Mouse (Mus musculus) cortical plate, adult 2 months (tissue): ENCODE results near the gene Ormdl1. TPM values are rescaled to one million over a fixed set of nuclear protein-coding genes. Genes with fewer than 3 reads are reported as not detected.
"Not testable (repeated sequence)": the region's sequence is repeated elsewhere in the genome, so short reads cannot be mapped to it uniquely, and the experiment has no call there.

ENCODE experiments used
- H3K27ac ChIP-seq: fragments of 200-500 bp; 2 replicates; pipeline ENCODE4 v1.5.1; 2012; ENCODE audit warnings: low read length, control low read depth, inconsistent platforms; ENCODE audit not compliant: insufficient read depth
- H3K4me1 ChIP-seq: fragments of 200-500 bp; 2 replicates; pipeline ENCODE4 v1.6.1; 2011; ENCODE audit warnings: low read length; ENCODE audit not compliant: control insufficient read depth, insufficient read depth
- H3K4me3 ChIP-seq: fragments of 200-500 bp; 2 replicates; pipeline ENCODE4 v1.5.1; 2011; ENCODE audit warnings: mild to moderate bottlenecking, low read length, control low read depth; ENCODE audit not compliant: insufficient read depth
- CTCF ChIP-seq: fragments of 200-500 bp; IDR thresholded peaks from 2 replicates; pipeline ENCODE4 v1.5.1; 2011; ENCODE audit warnings: mild to moderate bottlenecking, control low read depth, low read length; ENCODE audit not compliant: insufficient read depth; ENCODE audit errors: extremely low read depth
- POLR2A ChIP-seq: fragments of 200-500 bp; IDR thresholded peaks from 2 replicates; pipeline ENCODE4 v1.6.1; 2011; ENCODE audit warnings: mild to moderate bottlenecking, low read length, control low read depth; ENCODE audit not compliant: insufficient read depth; ENCODE audit errors: extremely low read depth
- polyA plus RNA-seq: library from polyadenylated mRNA; depleted of rRNA; stranded (reverse); fragments of >200 nt; gene quantifications from 2 replicates; pipeline ENCODE4 v1.2.3, GENCODE M21; 2012; rRNA removed

The Ormdl1 gene
- polyA plus RNA-seq, 1 experiment = 10.1 TPM

GRCm38 (mm10) chr1:53323254-53323653 is 26.4 kb downstream of the Ormdl1 start:
- Histone ChIP-seq H3K27ac (no peak overlapping the region), H3K4me3 (no peak overlapping the region), H3K4me1 (no peaks in the 10 kb centered on the region)
- no peak for TF ChIP-seq POLR2A
- TF ChIP-seq CTCF = no peak

DNA sequence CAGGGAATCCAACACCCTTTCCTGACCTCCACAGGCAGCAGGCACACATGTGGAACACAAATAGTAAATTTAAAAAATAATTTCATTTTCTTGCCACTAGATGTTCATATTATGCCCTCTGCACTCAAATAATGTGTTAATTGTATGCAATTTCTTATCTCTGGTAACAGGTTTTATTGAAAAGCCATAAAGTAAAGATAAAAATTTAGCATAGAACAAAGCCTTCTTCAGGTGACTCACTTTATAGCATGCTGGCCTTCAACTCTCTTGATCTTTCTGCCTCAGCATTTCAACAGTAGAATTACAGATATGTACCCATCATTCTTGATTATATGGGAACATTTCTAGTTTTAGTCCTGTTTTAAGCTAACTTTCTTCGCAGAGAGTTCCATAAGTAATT is 27.4 kb downstream of the Ormdl1 start:
- H3K27ac ChIP-seq = no peak overlapping the region
- TF ChIP-seq CTCF (no peak), POLR2A (no peak)
- H3K4me1 ChIP-seq = no peaks in the 10 kb centered on the region
- no peak overlapping the region for H3K4me3 ChIP-seq

GRCm38 (mm10) chr1:53324827-53325494 is 28.1 kb downstream of the Ormdl1 start:
- H3K4me3 ChIP-seq = no peak overlapping the region
- H3K27ac ChIP-seq = no peak overlapping the region
- TF ChIP-seq CTCF (no peak), POLR2A (no peak)
- H3K4me1 ChIP-seq = no peaks in the 10 kb centered on the region

- H3K4me3 ChIP-seq, H3K27ac ChIP-seq: not testable (repeated sequence)
These were observed 36.6 kb downstream of the Ormdl1 start for GRCm38 (mm10) chr1:53333527-53333926.

DNA sequence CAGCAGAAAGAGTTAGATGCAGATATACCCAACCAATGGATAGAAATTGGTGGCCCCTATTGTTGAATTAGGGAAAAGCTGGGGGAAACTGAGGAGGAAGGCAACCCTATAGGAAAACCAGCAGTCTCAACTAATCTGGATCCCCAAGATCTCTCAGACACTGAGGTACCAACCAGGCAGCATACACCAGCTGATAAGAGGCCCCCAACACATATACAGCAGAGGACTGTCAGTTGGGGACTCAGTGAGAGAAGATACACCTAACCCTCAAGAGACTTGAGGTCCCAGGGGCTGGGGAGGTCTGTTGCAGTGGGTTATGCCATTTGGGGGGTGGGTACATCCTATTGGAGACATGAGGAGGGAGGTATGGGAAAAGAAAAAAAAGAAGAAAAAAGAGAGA is 38.6 kb downstream of the Ormdl1 start:
- Histone ChIP-seq H3K4me3 (no peak overlapping the region), H3K4me1 (no peaks in the 10 kb centered on the region), H3K27ac (no peak overlapping the region)
- TF ChIP-seq CTCF (no peak), POLR2A (no peak)

More at GRCm38 (mm10) chr1:53333527-53333926, 36.6 kb downstream of the Ormdl1 start:
- H3K4me1 ChIP-seq = not testable (repeated sequence)

GRCm38 (mm10) chr1:53337403-53337802 is 40.5 kb downstream of the Ormdl1 start:
- not testable (repeated sequence) for H3K27ac ChIP-seq, H3K4me3 ChIP-seq, H3K4me1 ChIP-seq

DNA sequence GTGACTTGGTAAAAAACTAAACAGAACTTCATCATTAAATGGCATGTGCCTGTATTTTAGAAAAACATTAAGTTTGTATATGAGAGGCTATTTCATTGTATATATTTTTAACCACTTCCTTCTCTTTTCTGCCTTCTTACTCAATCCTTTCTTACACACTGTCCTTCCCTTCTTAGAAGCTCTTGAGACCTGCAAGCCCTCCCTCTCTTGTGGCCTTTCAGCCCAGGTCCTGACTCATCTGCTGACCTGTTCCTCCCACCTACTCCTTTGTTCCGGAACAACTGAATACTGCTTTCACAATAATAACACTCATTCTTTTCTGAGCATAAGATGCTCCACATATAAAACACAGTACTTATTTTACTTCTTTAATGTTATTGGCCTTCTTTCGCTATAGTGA is 44.2 kb downstream of the Ormdl1 start:
- Histone ChIP-seq H3K4me3 (no peak overlapping the region), H3K4me1 (no peaks in the 10 kb centered on the region), H3K27ac (no peak overlapping the region)
- no peak for TF ChIP-seq CTCF
- no peak for TF ChIP-seq POLR2A

DNA sequence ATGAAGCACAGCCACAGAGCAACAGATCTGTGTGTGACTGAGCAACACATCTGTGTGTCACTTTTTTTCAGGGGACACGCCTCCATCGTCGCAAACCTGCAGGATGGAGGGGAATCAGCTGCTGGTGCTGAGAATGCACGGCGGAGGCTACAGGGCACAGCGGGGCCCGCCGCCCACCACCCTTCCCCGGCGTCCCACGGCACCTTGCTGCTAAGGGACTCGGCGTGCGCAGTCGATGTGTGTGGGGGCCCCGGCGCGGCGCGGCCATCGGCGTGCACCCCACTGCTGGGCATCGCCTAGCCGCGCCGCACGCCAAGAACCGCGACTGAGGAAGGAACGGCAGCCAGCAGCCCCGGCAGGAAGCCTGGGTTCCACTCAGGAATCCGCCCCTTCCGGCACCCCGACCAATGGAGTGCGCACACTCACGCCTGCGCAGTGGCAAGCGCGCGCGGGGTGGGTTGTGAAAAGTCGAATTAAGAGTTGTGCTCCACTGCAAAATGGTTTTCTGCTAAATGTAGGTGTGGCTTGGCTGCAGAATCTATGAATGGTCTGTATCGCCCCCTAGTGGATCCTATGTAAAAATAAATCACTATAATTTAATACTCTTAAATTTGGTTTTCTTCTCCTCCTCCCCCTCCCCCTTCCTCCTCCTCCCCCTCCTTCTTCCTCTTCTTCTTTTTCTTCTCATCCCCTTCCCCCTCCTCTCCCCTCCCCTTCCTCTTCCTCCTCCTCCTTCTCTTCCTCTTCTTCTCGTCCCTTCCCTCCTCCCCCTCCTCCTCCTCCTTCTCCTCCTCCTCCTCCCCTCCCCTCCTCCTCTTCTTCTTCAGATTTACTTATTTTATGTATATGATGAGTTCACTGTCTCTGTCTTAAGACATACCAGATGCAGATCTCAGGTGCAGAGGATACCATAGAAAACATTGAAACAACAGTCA is 55.7 kb downstream of the Ormdl1 start, which contains the start of the genes Asdurf, Gm28551 and Asnsd1:
Gene Asdurf, minus strand, starts transcription at position 293 of the 935 bp plus-strand sequence.
Gene Gm28551, minus strand, starts transcription at position 341 of the 935 bp plus-strand sequence.
Gene Asnsd1, minus strand, starts transcription at position 426 of the 935 bp plus-strand sequence.
- peak within 1 kb of the TSS; percentile 73 for H3K4me3 ChIP-seq
- H3K4me1 ChIP-seq = no peaks in the 10 kb centered on the region
- TF ChIP-seq CTCF (peak; percentile 25; the same call in 1 of the 2 replicates), POLR2A (peak; percentile 92)
- peak within 1 kb of the TSS; percentile 45; the same call in 1 of the 2 replicates for H3K27ac ChIP-seq

DNA sequence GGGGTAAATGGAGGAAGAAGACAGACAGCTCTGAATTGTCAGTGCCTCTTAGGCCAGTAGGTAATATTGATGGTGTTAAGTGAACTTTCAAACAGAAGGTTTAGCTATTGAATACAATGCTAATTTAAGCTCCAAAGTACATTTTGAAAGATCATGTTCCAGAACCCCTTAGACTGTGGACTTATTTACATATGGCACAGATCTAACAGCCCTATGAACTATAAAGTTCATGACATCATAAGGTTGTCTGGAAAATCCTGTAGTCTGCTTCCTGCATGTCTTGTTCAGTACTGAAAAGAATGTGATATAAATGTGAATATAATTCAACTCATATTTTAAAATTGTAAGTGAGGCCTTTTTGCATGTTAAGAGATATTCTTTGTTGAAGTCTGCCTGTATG is 62.1 kb downstream of the Ormdl1 start:
- Histone ChIP-seq H3K27ac (no peak overlapping the region), H3K4me1 (no peaks in the 10 kb centered on the region), H3K4me3 (no peak overlapping the region)
- TF ChIP-seq CTCF (no peak), POLR2A (no peak)

Other genes with a start within 250 kb of the Ormdl1 start
- gene Mstn, start 235.5 kb upstream of the Ormdl1 start, polyA plus RNA-seq = 0.13 and 0.23 TPM in 2 replicates
- not detected in 2 replicates for gene 1700019A02Rik, start 109.5 kb upstream of the Ormdl1 start, polyA plus RNA-seq
- 3.4 and 3.9 TPM in 2 replicates for gene Pms1, start 77 bp upstream of the Ormdl1 start, polyA plus RNA-seq
- gene Gm28778, start within 50 bp of the Ormdl1 start, polyA plus RNA-seq = 0.52 and 0.70 TPM in 2 replicates
- gene Osgepl1, start 16.5 kb downstream of the Ormdl1 start, polyA plus RNA-seq = 21.1 and 21.4 TPM in 2 replicates
- gene Asdurf, start 55.5 kb downstream of the Ormdl1 start, polyA plus RNA-seq = not detected in 2 replicates
- 0.29 and 0.34 TPM in 2 replicates for gene Gm28551, start 55.6 kb downstream of the Ormdl1 start, polyA plus RNA-seq
- gene Asnsd1, start 55.7 kb downstream of the Ormdl1 start, polyA plus RNA-seq = 16.2 and 16.4 TPM in 2 replicates